Comparison of ENCODE assay signal across 8 mouse cellular contexts in the genomic region with DNA sequence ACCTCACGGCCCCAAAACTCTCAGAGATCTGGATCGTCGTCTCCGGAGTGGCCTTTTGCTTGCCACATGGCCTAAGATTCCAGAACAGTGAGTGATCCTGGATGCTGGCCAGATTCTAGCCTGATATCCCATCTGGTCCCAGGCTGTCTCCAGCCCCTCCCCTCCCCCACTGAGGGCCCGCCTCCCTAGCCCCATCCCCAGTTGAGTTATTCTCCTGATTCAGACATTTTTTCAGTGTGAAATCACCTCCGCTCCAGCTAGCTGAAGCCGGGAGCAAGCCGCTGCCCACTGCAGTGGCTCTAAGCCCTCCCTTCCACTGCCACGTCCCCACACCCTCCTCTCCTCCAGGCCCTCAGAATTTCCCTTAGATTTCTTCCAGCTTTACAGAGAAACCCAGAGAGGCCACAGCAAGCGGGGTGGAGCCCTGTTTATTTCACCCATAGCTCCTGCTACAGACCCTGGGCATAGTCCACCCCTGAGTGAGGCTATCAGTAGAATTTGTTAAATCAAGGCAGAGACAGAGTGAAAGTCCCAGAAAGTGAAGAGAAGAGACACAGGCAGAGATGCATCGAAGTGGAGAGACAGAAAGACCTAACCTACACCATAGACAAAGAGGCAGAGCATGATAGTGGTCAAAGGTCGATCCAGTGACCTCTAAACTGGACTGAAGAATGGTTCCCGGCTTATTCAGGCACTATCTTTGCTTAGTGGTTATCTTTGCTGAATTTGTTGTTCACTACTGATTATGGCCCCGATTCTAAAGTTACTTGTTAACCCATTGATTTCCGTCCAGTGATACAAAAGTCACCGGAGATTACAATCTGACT. TPM values are rescaled to one million over a fixed set of nuclear protein-coding genes. Genes with fewer than 3 reads are reported as not detected.
DNase-seq lines count a peak whose midpoint lies in the region; ATAC-seq and TF ChIP-seq lines count a peak whose summit lies in the region.

No protein-coding gene starts in this region.

- H3K4me1 ChIP-seq in ES-E14 (ENCODE audit: control insufficient read depth in 2 of 2, insufficient read depth in 2 of 2, low read length in 2 of 2, poor library complexity in 1 of 2) = peaks cover 10 to 11% of the 10 kb centered on the region in 2 experiments; a peak in 2 of 4 replicates
- H3K4me1 ChIP-seq in cerebellum, adult 2 months (ENCODE audit: control insufficient read depth, insufficient read depth, low read length) = peaks cover 5% of the 10 kb centered on the region
- no peaks in the 10 kb centered on the region for H3K4me1 ChIP-seq in forebrain, postnatal 0 days (ENCODE audit: insufficient read depth)
- H3K4me1 ChIP-seq in hindbrain, embryonic 12.5 days = peaks cover 40% of the 10 kb centered on the region

- TF ChIP-seq CTCF in cerebellum, adult 2 months (IDR thresholded peaks at IDR 0.05; ENCODE audit: borderline replicate concordance, insufficient read depth, low read depth, low read length) = no peak
- TF ChIP-seq CTCF in forebrain, postnatal 0 days (IDR thresholded peaks at IDR 0.05; ENCODE audit: low read depth) = no peak

- peak; percentile 69 for ATAC-seq in forebrain, postnatal 0 days
- ATAC-seq in hindbrain, embryonic 12.5 days (ENCODE audit: low FRiP score) = peak; percentile 49

- H3K4me3 ChIP-seq in ES-E14 (ENCODE audit: insufficient read depth in 1 of 2, low read depth in 1 of 2, low read length in 2 of 2, poor library complexity in 1 of 2, severe bottlenecking in 1 of 2) = no peak overlapping the region
- no peak overlapping the region for H3K4me3 ChIP-seq in cerebellum, adult 2 months (replicated peaks; ENCODE audit: insufficient read depth, low read depth, low read length)
- H3K4me3 ChIP-seq in forebrain, postnatal 0 days (ENCODE audit: low read depth, low read length) = no peak overlapping the region
- H3K4me3 ChIP-seq in hindbrain, embryonic 12.5 days = no peak overlapping the region

- no peak overlapping the region for H3K9ac ChIP-seq in ES-E14 (ENCODE audit: insufficient read depth, low read depth, low read length, poor library complexity, severe bottlenecking)
- no peak overlapping the region for H3K9ac ChIP-seq in forebrain, postnatal 0 days
- H3K9ac ChIP-seq in hindbrain, embryonic 12.5 days = no peak overlapping the region

- no peaks in the 10 kb centered on the region for H3K27me3 ChIP-seq in cerebellum, adult 2 months (ENCODE audit: control insufficient read depth, insufficient read depth, low read length)
- no peaks in the 10 kb centered on the region for H3K27me3 ChIP-seq in forebrain, postnatal 0 days (ENCODE audit: insufficient read depth, low read length)
- no peaks in the 10 kb centered on the region for H3K27me3 ChIP-seq in hindbrain, embryonic 12.5 days

- in situ Hi-C loops in ES-E14 (cut with MboI; ENCODE audit: low sequenced_read_pairs in 2 of 2, unreplicated experiment in 2 of 2) = no loop called here

- no peaks in the 10 kb centered on the region for H3K9me3 ChIP-seq in ES-E14 (ENCODE audit: control insufficient read depth, insufficient read depth, low read depth, low read length)
- H3K9me3 ChIP-seq in forebrain, postnatal 0 days (ENCODE audit: low read length) = no peaks in the 10 kb centered on the region
- H3K9me3 ChIP-seq in hindbrain, embryonic 12.5 days (replicated peaks) = no peaks in the 10 kb centered on the region

- WGBS in cerebellum, adult 2 months = 38% methylated on average over 16 of the region's 16 CpGs
- WGBS in forebrain, postnatal 0 days = 35% methylated on average over 16 of the region's 16 CpGs
- WGBS in hindbrain, embryonic 12.5 days = 29% methylated on average over 16 of the region's 16 CpGs

- DNase-seq in ES-E14 (ENCODE audit: low read depth, low spot score) (peak; percentile 50), liver (peak; percentile 79)
- peak; percentile 56 to 74 for DNase-seq in cerebellum, adult 2 months
- DNase-seq in forebrain, postnatal 0 days = peak; percentile 51
- DNase-seq in neural tube, embryonic 10.5 days (ENCODE audit: extremely low spot score, low spot score) = peak; percentile 76
- DNase-seq in frontal cortex, postnatal 14 days (ENCODE audit: low spot score in 2 of 2) = no peak
- no peak for DNase-seq in layer of hippocampus, postnatal 36 days

- no peak for TF ChIP-seq POLR2A in cerebellum, adult 2 months (IDR thresholded peaks at IDR 0.05; ENCODE audit: borderline replicate concordance, insufficient read depth, low read length)

- H3K27ac ChIP-seq in ES-E14 (ENCODE audit: insufficient read depth, low read depth, low read length, poor library complexity, severe bottlenecking) = no peak overlapping the region
- H3K27ac ChIP-seq in cerebellum, adult 2 months (ENCODE audit: insufficient read depth, low read length) = no peak overlapping the region
- no peak overlapping the region for H3K27ac ChIP-seq in forebrain, postnatal 0 days (ENCODE audit: low read depth, low read length)
- H3K27ac ChIP-seq in hindbrain, embryonic 12.5 days = peak overlapping the region; percentile 80

- H3K36me3 ChIP-seq in ES-E14 (ENCODE audit: control insufficient read depth, insufficient read depth, low read length, poor library complexity, severe bottlenecking) = no peaks in the 10 kb centered on the region
- H3K36me3 ChIP-seq in forebrain, postnatal 0 days (ENCODE audit: insufficient read depth) = no peaks in the 10 kb centered on the region
- no peaks in the 10 kb centered on the region for H3K36me3 ChIP-seq in hindbrain, embryonic 12.5 days

- H3K4me2 ChIP-seq in forebrain, postnatal 0 days (ENCODE audit: low read depth) = no peak overlapping the region
- H3K4me2 ChIP-seq in hindbrain, embryonic 12.5 days (replicated peaks) = peak overlapping the region; percentile 19; the same call in 1 of the 2 replicates

TF ChIP-seq in ES-E14, 5 proteins besides CTCF, POLR2A, EP300 and RAD21:
- TF ChIP-seq ZNF384 (IDR thresholded peaks at IDR 0.05; ENCODE audit: low read depth, low read length) (no peak), ZC3H11A (IDR thresholded peaks at IDR 0.05; ENCODE audit: borderline replicate concordance, low read depth, low read length) (no peak), CHD2 (IDR thresholded peaks at IDR 0.05; ENCODE audit: low read depth, low read length) (no peak), HCFC1 (IDR thresholded peaks at IDR 0.05; ENCODE audit: borderline replicate concordance, insufficient read depth, low read length) (no peak), MAFK (IDR thresholded peaks at IDR 0.05; ENCODE audit: insufficient read depth, low read depth, low read length) (no peak)
TF ChIP-seq in ES-E14: peak in this region for 0.

RNA-seq across cellular contexts. Expression of a gene that starts 5.4 kb away (rescaled TPM):
- total RNA-seq in ES-E14 (2012; rRNA removed) = 411 and 485 TPM in 2 replicates
- 1,317 and 1,324 TPM in 2 replicates for polyA plus RNA-seq in cerebellum, adult 2 months (2012; rRNA removed)
- 180 and 264 TPM in 2 replicates for total RNA-seq in forebrain, postnatal 0 days (2014; rRNA removed)
- polyA plus RNA-seq in forebrain, postnatal 0 days (2015; fragmentation: Nextera tagmentation; extraction: Ambion mirVana) = 437 and 510 TPM in 2 replicates
- polyA plus RNA-seq in hindbrain, embryonic 12.5 days (2016; fragmentation: Nextera tagmentation; extraction: Ambion mirVana) = 743 and 783 TPM in 2 replicates
- 100 to 1,000 TPM; 312 to 317 TPM for total RNA-seq in layer of hippocampus, postnatal 36 days (2021)

RNA-seq across cellular contexts. Expression of a gene that starts 32.6 kb away (rescaled TPM):
- 371 and 407 TPM in 2 replicates for total RNA-seq in ES-E14 (2012; rRNA removed)
- 203 and 218 TPM in 2 replicates for polyA plus RNA-seq in cerebellum, adult 2 months (2012; rRNA removed)
- total RNA-seq in forebrain, postnatal 0 days (2014; rRNA removed) = 141 and 193 TPM in 2 replicates
- 268 and 340 TPM in 2 replicates for polyA plus RNA-seq in forebrain, postnatal 0 days (2015; fragmentation: Nextera tagmentation; extraction: Ambion mirVana)
- 236 and 284 TPM in 2 replicates for polyA plus RNA-seq in hindbrain, embryonic 12.5 days (2016; fragmentation: Nextera tagmentation; extraction: Ambion mirVana)
- total RNA-seq in layer of hippocampus, postnatal 36 days (2021) = 10 to 100 TPM; 83.8 to 93.7 TPM

RNA-seq across cellular contexts. Expression of a gene that starts 41.1 kb away (rescaled TPM):
- total RNA-seq in ES-E14 (2012; rRNA removed) = 178 and 189 TPM in 2 replicates
- polyA plus RNA-seq in cerebellum, adult 2 months (2012; rRNA removed) = 21.3 and 22.8 TPM in 2 replicates
- total RNA-seq in forebrain, postnatal 0 days (2014; rRNA removed) = 62.8 and 81.0 TPM in 2 replicates
- 76.9 and 85.0 TPM in 2 replicates for polyA plus RNA-seq in forebrain, postnatal 0 days (2015; fragmentation: Nextera tagmentation; extraction: Ambion mirVana)
- 184 and 189 TPM in 2 replicates for polyA plus RNA-seq in hindbrain, embryonic 12.5 days (2016; fragmentation: Nextera tagmentation; extraction: Ambion mirVana)
- 10 to 100 TPM; 34.1 to 36.8 TPM for total RNA-seq in layer of hippocampus, postnatal 36 days (2021)

Comparison
In these comparisons a context has a peak if more than half of its experiments do, and no peak if none do; other contexts are left out.
1. DNase-seq: peak in ES-E14 (single experiment), cerebellum, adult 2 months (2 of 2), forebrain, postnatal 0 days (single experiment), liver (single experiment) and neural tube, embryonic 10.5 days (single experiment); none in frontal cortex, postnatal 14 days (0 of 2) and layer of hippocampus, postnatal 36 days (0 of 2).